Mouse (Mus musculus) spleen, adult 2 months (tissue): ENCODE results near the gene Trim72. TPM values are rescaled to one million over a fixed set of nuclear protein-coding genes. Genes with fewer than 3 reads are reported as not detected.
"Not testable (repeated sequence)": the region's sequence is repeated elsewhere in the genome, so short reads cannot be mapped to it uniquely, and the experiment has no call there.

Experiments used
- DNase-seq, 2 experiments: peaks; one replicate each; pipeline versions ENCODE4 v3.0.0 to v3.0.0-alpha.2; 2012 to 2021; ENCODE audit warnings: low spot score in 2 of 2, low read depth in 1 of 2
- H3K27ac ChIP-seq: fragments of 200-500 bp; 2 replicates; pipeline ENCODE4 v1.5.1; 2012; ENCODE audit warnings: low read length, inconsistent platforms; ENCODE audit not compliant: insufficient read depth
- H3K27me3 ChIP-seq: fragments of 200-500 bp; 2 replicates; pipeline ENCODE4 v1.6.1; 2012; ENCODE audit warnings: mild to moderate bottlenecking, moderate library complexity, low read length, inconsistent platforms; ENCODE audit not compliant: control insufficient read depth, insufficient read depth
- H3K36me3 ChIP-seq: fragments of 200-500 bp; 2 replicates; pipeline ENCODE4 v1.6.1; 2012; ENCODE audit warnings: mild to moderate bottlenecking, low read length, inconsistent platforms; ENCODE audit not compliant: control insufficient read depth, insufficient read depth
- H3K4me1 ChIP-seq: fragments of 200-500 bp; 2 replicates; pipeline ENCODE4 v1.6.1; 2011; ENCODE audit warnings: inconsistent platforms; ENCODE audit not compliant: control insufficient read depth, insufficient read depth, insufficient read length
- H3K4me3 ChIP-seq: fragments of 200-500 bp; 2 replicates; pipeline ENCODE4 v1.5.1; 2011; ENCODE audit warnings: mild to moderate bottlenecking, inconsistent platforms; ENCODE audit not compliant: insufficient read depth, insufficient read length; ENCODE audit errors: extremely low read depth
- CTCF ChIP-seq: fragments of 200-500 bp; IDR thresholded peaks from 2 replicates; pipeline ENCODE4 v1.5.1; 2011; ENCODE audit warnings: mild to moderate bottlenecking, inconsistent platforms; ENCODE audit not compliant: insufficient read depth, insufficient read length, insufficient replicate concordance; ENCODE audit errors: extremely low read depth
- POLR2A ChIP-seq: fragments of 200-500 bp; IDR thresholded peaks from 2 replicates; pipeline ENCODE4 v1.6.1; 2011; ENCODE audit warnings: low read depth, low read length, inconsistent platforms
- whole genome bisulfite sequencing: fragments of 180-500 bp; shearing (Covaris S2); methylation state at CpG from one replicate; pipeline ENCODE4 v1.1.7; 2018; 5-methylcytosine and 5-hydroxymethylcytosine counted together
- polyA plus RNA-seq: library from polyadenylated mRNA; depleted of rRNA; stranded (reverse); fragments of >200 nt; gene quantifications from 2 replicates; pipeline ENCODE4 v1.2.3, GENCODE M21; 2012

Gene Trim72
- polyA plus RNA-seq, 1 experiment: 0.33 TPM

- Histone ChIP-seq H3K36me3 (no peaks in the 10 kb centered on the region), H3K4me1 (peaks cover 3% of the 10 kb centered on the region; the same call in 1 of the 2 replicates), H3K4me3 (no peak overlapping the region), H3K27me3 (no peaks in the 10 kb centered on the region), H3K27ac (no peak overlapping the region)
- 93% methylated on average over 3 of the region's 3 CpGs for WGBS
- no peak for DNase-seq
- TF ChIP-seq POLR2A: no peak
- no peak for TF ChIP-seq CTCF
These were observed 29.2 kb downstream of the Trim72 start for GRCm38 (mm10) chr7:128032989-128033293.

- Histone ChIP-seq H3K27me3 (no peaks in the 10 kb centered on the region), H3K4me3 (no peak overlapping the region), H3K27ac (no peak overlapping the region), H3K4me1 (peaks cover 3% of the 10 kb centered on the region; the same call in 1 of the 2 replicates), H3K36me3 (no peaks in the 10 kb centered on the region)
- WGBS: 83% methylated on average over 4 of the region's 4 CpGs
- no peak for TF ChIP-seq POLR2A
- no peak for TF ChIP-seq CTCF
- no peak for DNase-seq
These were observed 29.9 kb downstream of the Trim72 start for GRCm38 (mm10) chr7:128033616-128034015.

GRCm38 (mm10) chr7:128042161-128042820 lies 38.5 kb downstream of the Trim72 start:
- H3K4me1 ChIP-seq, DNase-seq, H3K4me3 ChIP-seq, H3K27ac ChIP-seq, H3K27me3 ChIP-seq, H3K36me3 ChIP-seq: not testable (repeated sequence)
- WGBS: 15% methylated on average over 15 of the region's 15 CpGs

DNA sequence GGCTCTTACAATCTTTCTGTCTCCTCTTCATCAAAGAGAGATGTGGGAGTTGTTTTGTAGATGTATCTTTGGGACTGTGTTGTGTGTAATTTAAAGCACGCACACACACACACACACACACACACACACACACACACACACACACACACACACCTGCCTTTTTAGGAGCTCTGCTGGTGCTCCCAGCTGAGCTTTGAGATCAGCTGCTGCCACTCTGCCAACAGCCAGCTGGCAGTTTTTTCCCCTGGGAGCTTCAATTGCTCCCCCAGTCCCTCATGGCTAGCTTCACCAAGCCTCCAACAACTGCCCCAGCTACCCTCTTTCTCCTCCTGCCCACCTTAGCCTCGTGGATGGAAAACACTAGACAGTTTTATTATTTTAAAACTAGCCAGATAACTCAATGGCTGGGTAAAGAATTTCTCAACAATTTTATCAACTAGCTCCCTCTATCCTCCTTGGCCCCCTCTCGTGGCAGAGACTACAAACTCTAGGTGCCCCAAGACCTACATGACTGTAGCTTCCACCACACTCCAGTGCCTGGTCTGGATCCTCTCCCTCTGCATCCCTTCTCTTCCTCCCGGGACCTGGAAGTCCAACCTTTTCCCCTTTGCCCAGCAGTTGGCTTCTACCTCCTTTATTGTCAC lies 40.5 kb downstream of the Trim72 start:
- 39% methylated on average over 4 of the region's 4 CpGs for WGBS
- Histone ChIP-seq H3K4me3 (no peak overlapping the region), H3K27ac (no peak overlapping the region), H3K4me1 (peaks cover 1% of the 10 kb centered on the region; the same call in 1 of the 2 replicates), H3K27me3 (no peaks in the 10 kb centered on the region), H3K36me3 (no peaks in the 10 kb centered on the region)
- peak in 1 of 2 experiments; percentile 26 for DNase-seq
- TF ChIP-seq CTCF (no peak), POLR2A (no peak)

DNA sequence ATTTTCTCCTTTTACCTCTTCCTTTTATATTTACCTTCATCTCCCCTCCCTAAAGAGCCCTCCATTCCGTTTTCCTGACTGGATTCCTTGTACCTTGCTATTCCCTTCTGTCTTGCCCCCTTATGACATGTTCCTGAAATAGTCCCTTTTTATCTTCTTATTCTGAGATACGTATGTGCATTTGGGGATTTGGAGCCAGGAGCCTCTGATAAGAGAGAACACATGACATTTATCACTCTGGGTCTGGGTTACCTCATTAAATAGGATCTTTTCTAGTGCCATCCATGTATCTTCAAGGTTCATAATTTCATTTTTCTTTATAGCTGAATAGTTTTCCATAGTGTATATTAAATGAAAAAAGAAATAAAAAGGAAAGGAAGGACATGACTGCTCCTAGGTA lies 41.9 kb downstream of the Trim72 start:
- TF ChIP-seq CTCF (no peak), POLR2A (no peak)
- Histone ChIP-seq H3K4me1 (peaks cover 9% of the 10 kb centered on the region; the same call in 1 of the 2 replicates), H3K27me3 (no peaks in the 10 kb centered on the region), H3K4me3 (no peak overlapping the region), H3K36me3 (no peaks in the 10 kb centered on the region), H3K27ac (no peak overlapping the region)
- no peak for DNase-seq
- 87% methylated on average over 2 of the region's 2 CpGs for WGBS

- no peak for DNase-seq
- Histone ChIP-seq H3K27me3 (no peaks in the 10 kb centered on the region), H3K36me3 (no peaks in the 10 kb centered on the region), H3K4me3 (peak overlapping the region; percentile 32; the same call in 1 of the 2 replicates), H3K27ac (peak overlapping the region; percentile 90), H3K4me1 (peaks cover 14% of the 10 kb centered on the region; the same call in 1 of the 2 replicates)
- TF ChIP-seq POLR2A: no peak
- no peak for TF ChIP-seq CTCF
- WGBS: 21% methylated on average over 4 of the region's 4 CpGs
These were observed 45.1 kb downstream of the Trim72 start for GRCm38 (mm10) chr7:128048819-128049218.

DNA sequence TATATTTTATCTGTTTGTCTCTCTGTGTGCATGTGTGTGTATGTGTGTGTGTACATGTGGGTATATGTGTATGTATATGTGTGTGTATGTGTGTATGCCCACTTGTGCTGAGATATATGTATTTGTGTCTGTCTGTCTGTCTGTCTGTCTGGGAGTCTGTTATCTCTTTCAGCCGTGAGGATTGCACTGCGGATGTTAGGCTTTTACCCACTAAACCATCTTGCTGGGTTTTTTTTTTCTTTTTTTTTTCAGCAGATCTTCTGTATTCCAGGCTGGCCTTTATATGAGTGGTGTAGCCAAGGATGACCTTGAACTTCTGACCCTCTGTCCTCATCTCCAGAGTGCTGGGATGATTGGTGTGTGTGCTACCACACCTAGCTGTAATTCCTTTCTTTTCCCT lies 45.5 kb downstream of the Trim72 start:
- Histone ChIP-seq H3K36me3 (no peaks in the 10 kb centered on the region), H3K27ac (no peak overlapping the region; the same call in 1 of the 2 replicates), H3K4me1 (peaks cover 13% of the 10 kb centered on the region; the same call in 1 of the 2 replicates), H3K4me3 (no peak overlapping the region), H3K27me3 (no peaks in the 10 kb centered on the region)
- TF ChIP-seq CTCF: no peak
- no peak for TF ChIP-seq POLR2A
- WGBS: 15% methylated on average over 2 of the region's 2 CpGs
- no peak for DNase-seq
